Mouse (Mus musculus) erythroblast, adult 5-6 weeks (primary cell): ENCODE results near the gene Gm11444. TPM values are rescaled to one million over a fixed set of nuclear protein-coding genes. Genes with fewer than 3 reads are reported as not detected.

Experiments
- ATAC-seq: replicated peaks from 2 replicates; pipeline ENCODE4 v1.8.0; 2016; ENCODE audit warnings: moderate number of reproducible peaks, mild to moderate bottlenecking, moderate TSS enrichment, inconsistent platforms; ENCODE audit not compliant: poor library complexity, low FRiP score, severe bottlenecking
- total RNA-seq, 2 experiments: library from RNA; stranded (forward) in 1 of 2; stranded (reverse) in 1 of 2; fragments of 150-400 nt in 1 of 2; fragments of 200-764, 138-1000 nt in 1 of 2; gene quantifications; 2 replicates each; pipeline versions ENCODE4 v1.2.3 to v1.2.4; 2015 to 2017; ENCODE audit warnings: low replicate concordance in 2 of 2

Gene Gm11444
- total RNA-seq, 2 experiments from 2014 or later: not detected

GRCm38 (mm10) chr11:85823794-85824193 is 26.3 kb downstream of the Gm11444 start:
- ATAC-seq: no peak

- peak; percentile 68 for ATAC-seq
These were observed 27.0 kb downstream of the Gm11444 start for GRCm38 (mm10) chr11:85823181-85823580.

GRCm38 (mm10) chr11:85821659-85822058 is 28.5 kb downstream of the Gm11444 start:
- ATAC-seq: no peak

GRCm38 (mm10) chr11:85820959-85821358 is 29.2 kb downstream of the Gm11444 start:
- ATAC-seq: no peak

- ATAC-seq: no peak
These were observed 31.7 kb downstream of the Gm11444 start for GRCm38 (mm10) chr11:85818401-85818800.

- ATAC-seq: no peak
These were observed 33.7 kb downstream of the Gm11444 start for GRCm38 (mm10) chr11:85816471-85816870.

- ATAC-seq: no peak
These were observed 35.5 kb downstream of the Gm11444 start for GRCm38 (mm10) chr11:85814678-85815077.

- no peak for ATAC-seq
These were observed 37.7 kb downstream of the Gm11444 start for GRCm38 (mm10) chr11:85812201-85812966.

GRCm38 (mm10) chr11:85811676-85812075 is 38.5 kb downstream of the Gm11444 start:
- no peak for ATAC-seq

GRCm38 (mm10) chr11:85811229-85811628 is 38.9 kb downstream of the Gm11444 start:
- ATAC-seq: no peak

GRCm38 (mm10) chr11:85807353-85807752 is 42.8 kb downstream of the Gm11444 start:
- no peak for ATAC-seq

- no peak for ATAC-seq
These were observed 44.4 kb downstream of the Gm11444 start for GRCm38 (mm10) chr11:85805779-85806178.

- peak; percentile 90 for ATAC-seq
These were observed 46.1 kb downstream of the Gm11444 start for GRCm38 (mm10) chr11:85804048-85804447.

GRCm38 (mm10) chr11:85800380-85800779 is 49.8 kb downstream of the Gm11444 start:
- no peak for ATAC-seq

GRCm38 (mm10) chr11:85799856-85800255 is 50.3 kb downstream of the Gm11444 start:
- 0 out of 2 replicates have a peak, but pooled peaks have one; percentile 24 for ATAC-seq

GRCm38 (mm10) chr11:85799456-85799855 is 50.7 kb downstream of the Gm11444 start:
- peak; percentile 55 for ATAC-seq

Other genes starting within 250 kb of the Gm11444 start
- gene Tbx2, start 17.8 kb downstream of the Gm11444 start, total RNA-seq (2015; ENCODE audit: low replicate concordance): 0.38 TPM in 1 of 2 replicates, not detected in the other
- 0.42 and 0.85 TPM in 2 replicates for gene Tbx2, start 17.8 kb downstream of the Gm11444 start, total RNA-seq (2017; ENCODE audit: low replicate concordance)
- not detected in 2 replicates for gene Tbx4, start 36.1 kb upstream of the Gm11444 start, total RNA-seq (2015; ENCODE audit: low replicate concordance)
- gene Tbx4, start 36.1 kb upstream of the Gm11444 start, total RNA-seq (2017; ENCODE audit: low replicate concordance): not detected in 2 replicates